Mouse (Mus musculus) hindbrain, embryonic 14.5 days (tissue): ENCODE measurements around the gene Nck1. TPM values are rescaled to one million over a fixed set of nuclear protein-coding genes. Genes with fewer than 3 reads are reported as not detected.

Source experiments
- ATAC-seq: fragments of 200-750 bp; cut with Nextera tagmentation; 2 replicates; pipeline ENCODE4 v1.8.0; 2017; ENCODE audit warnings: moderate number of reproducible peaks, mild to moderate bottlenecking, moderate TSS enrichment, moderate library complexity; ENCODE audit not compliant: low FRiP score
- DNase-seq: peaks from one replicate; pipeline ENCODE4 v3.0.0-alpha.2; 2015; ENCODE audit warnings: low spot score
- H3K27ac ChIP-seq: fragments of 300-500 bp; sonication (generic); 2 replicates; pipeline ENCODE4 v1.5.1; 2014; ENCODE audit warnings: mild to moderate bottlenecking, moderate library complexity
- H3K27me3 ChIP-seq: fragments of 300-500 bp; sonication (generic); 2 replicates; pipeline ENCODE4 v1.6.1; 2014; ENCODE audit warnings: mild to moderate bottlenecking, low read length, mixed read lengths; ENCODE audit not compliant: control insufficient read depth, insufficient read depth
- H3K36me3 ChIP-seq: fragments of 300-500 bp; sonication (generic); replicated peaks from 2 replicates; pipeline ENCODE4 v1.6.1; 2014; ENCODE audit not compliant: control insufficient read depth, insufficient read depth
- H3K4me1 ChIP-seq: fragments of 300-500 bp; sonication (generic); replicated peaks from 2 replicates; pipeline ENCODE4 v1.6.1; 2014; ENCODE audit warnings: antibody characterized with exemption, low read length, mixed read lengths; ENCODE audit not compliant: control insufficient read depth, insufficient read depth
- H3K4me2 ChIP-seq: fragments of 300-500 bp; sonication (generic); replicated peaks from 2 replicates; pipeline ENCODE4 v1.6.1; 2014; ENCODE audit warnings: mild to moderate bottlenecking, moderate library complexity
- H3K4me3 ChIP-seq: fragments of 300-500 bp; sonication (generic); replicated peaks from 2 replicates; pipeline ENCODE4 v1.5.1; 2014; ENCODE audit warnings: mild to moderate bottlenecking, low read length
- H3K9ac ChIP-seq: fragments of 300-500 bp; sonication (generic); 2 replicates; pipeline ENCODE4 v1.6.1; 2014
- H3K9me3 ChIP-seq: fragments of 300-500 bp; sonication (generic); 2 replicates; pipeline ENCODE4 v1.6.1; 2016; ENCODE audit warnings: low read length; ENCODE audit not compliant: control insufficient read depth
- WGBS: fragments of 180-500 bp; shearing (Covaris S2); extraction: QIAGEN DNeasy Blood & Tissue Kit; methylation state at CpG from one replicate; pipeline ENCODE4 v1.1.7; 2014; 5-methylcytosine and 5-hydroxymethylcytosine counted together
- polyA plus RNA-seq: library from polyadenylated mRNA; unstranded; fragments of >200 nt; fragmentation: Nextera tagmentation; extraction: Ambion mirVana; gene quantifications from 2 replicates; pipeline ENCODE4 v1.2.1, GENCODE M21; 2014

Nck1 gene
- polyA plus RNA-seq, 1 experiment from 2014 or later = 59.6 TPM

GRCm38 (mm10) chr9:100544948-100545714 is 803 bp downstream of the Nck1 start:
- peak overlapping the region; percentile 95 for H3K27ac ChIP-seq
- peaks cover 26% of the 10 kb centered on the region for H3K4me1 ChIP-seq
- H3K9me3 ChIP-seq = peaks cover 9% of the 10 kb centered on the region
- H3K36me3 ChIP-seq = no peaks in the 10 kb centered on the region
- no peaks in the 10 kb centered on the region for H3K27me3 ChIP-seq
- 1% methylated on average over 36 of the region's 38 CpGs for WGBS
- no peak for ATAC-seq
- H3K4me3 ChIP-seq = peak overlapping the region; percentile 98
- H3K4me2 ChIP-seq = peak overlapping the region; percentile 74
- no peak for DNase-seq
- peak overlapping the region; percentile 93 for H3K9ac ChIP-seq

DNA sequence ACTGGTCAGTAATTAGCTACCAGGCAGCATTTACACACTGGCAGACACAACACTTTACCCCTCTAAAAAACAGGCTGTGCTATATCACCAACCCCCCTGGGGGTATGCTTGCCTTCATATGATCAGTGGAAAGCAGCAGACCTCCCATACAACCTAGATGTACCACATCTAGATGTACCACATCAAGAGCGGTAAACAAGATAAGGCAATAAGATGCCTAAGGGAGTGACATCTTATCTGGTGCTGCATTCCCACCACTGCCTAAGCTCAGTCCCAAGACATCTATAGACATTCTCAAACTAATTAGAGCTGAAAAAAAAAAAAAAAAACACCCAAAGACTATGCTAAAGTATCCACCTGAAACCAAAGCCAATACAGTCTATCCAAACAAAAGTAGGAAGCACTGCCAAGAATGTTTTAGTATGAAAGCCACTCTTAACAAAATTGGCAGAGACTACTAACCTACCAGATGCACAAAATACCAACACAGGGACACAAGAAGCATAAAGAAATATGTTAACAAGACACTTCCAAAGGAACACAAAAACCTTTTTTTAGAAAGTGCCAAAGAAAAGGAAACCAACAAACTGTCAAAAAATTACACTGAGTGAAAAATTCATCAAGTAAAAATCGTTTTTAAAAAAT is 10.2 kb downstream of the Nck1 start:
- no peak for DNase-seq
- Histone ChIP-seq H3K9me3 (no peaks in the 10 kb centered on the region), H3K4me2 (no peak overlapping the region), H3K9ac (no peak overlapping the region), H3K4me3 (no peak overlapping the region), H3K27ac (no peak overlapping the region), H3K36me3 (no peaks in the 10 kb centered on the region), H3K4me1 (no peaks in the 10 kb centered on the region), H3K27me3 (no peaks in the 10 kb centered on the region)
- 91% methylated on average over 2 of the region's 2 CpGs for WGBS
- ATAC-seq = no peak

DNA sequence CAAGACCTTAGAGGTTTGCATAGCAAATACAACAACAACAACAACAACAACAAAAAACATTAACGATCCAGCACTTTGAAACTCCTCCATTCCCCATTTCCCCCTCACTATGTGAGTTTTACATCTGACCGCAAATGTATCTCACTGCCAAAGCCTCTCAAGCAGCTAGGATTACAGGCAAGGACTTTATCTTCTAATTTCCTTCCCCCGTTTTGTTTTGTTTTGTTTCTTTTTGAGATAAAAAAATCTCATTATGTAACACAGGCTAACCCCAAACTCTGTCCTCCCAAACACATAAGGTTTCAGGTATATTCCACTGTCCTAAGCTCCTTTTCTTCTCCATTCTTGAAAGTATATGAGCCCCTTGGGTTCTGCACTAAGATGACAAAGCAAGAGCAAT is 11.2 kb downstream of the Nck1 start:
- Histone ChIP-seq H3K27me3 (no peaks in the 10 kb centered on the region), H3K27ac (no peak overlapping the region), H3K36me3 (no peaks in the 10 kb centered on the region), H3K4me2 (no peak overlapping the region), H3K4me1 (no peaks in the 10 kb centered on the region), H3K9me3 (no peaks in the 10 kb centered on the region), H3K4me3 (no peak overlapping the region), H3K9ac (no peak overlapping the region)
- ATAC-seq = no peak
- DNase-seq = no peak
- 98% methylated on average over 3 of the region's 3 CpGs for WGBS

- WGBS = 85% methylated on average over 3 of the region's 3 CpGs
- Histone ChIP-seq H3K4me3 (no peak overlapping the region), H3K4me1 (no peaks in the 10 kb centered on the region), H3K9me3 (0 out of 2 replicates have a peak, but pooled peaks cover 4% of the 10 kb centered on the region), H3K27ac (no peak overlapping the region), H3K36me3 (no peaks in the 10 kb centered on the region), H3K9ac (no peak overlapping the region), H3K4me2 (no peak overlapping the region), H3K27me3 (no peaks in the 10 kb centered on the region)
- ATAC-seq (no peak), DNase-seq (no peak)
Measured at GRCm38 (mm10) chr9:100532847-100533505, 13.0 kb downstream of the Nck1 start.

DNA sequence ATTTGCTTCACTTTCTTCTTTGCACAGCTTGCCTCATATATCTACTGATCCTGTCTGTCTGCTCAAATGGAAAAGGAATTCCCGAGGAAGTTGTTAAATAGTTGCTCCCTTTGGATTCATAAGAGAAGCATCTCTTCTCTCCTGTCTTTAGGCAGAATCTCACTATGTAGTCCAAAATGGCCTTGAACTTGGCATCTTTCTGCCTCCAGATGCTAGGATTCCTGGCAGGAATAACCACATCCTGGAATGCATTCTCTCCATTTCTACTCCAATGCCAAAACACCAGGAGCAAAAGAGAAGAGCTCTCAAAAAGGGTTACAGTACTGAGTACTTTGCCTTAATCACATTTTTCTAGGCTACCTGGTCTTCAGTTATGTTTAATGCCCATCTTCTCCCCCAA is 14.6 kb downstream of the Nck1 start:
- 0 out of 2 replicates have a peak, but pooled peaks cover 4% of the 10 kb centered on the region for H3K9me3 ChIP-seq
- 73% methylated on average over 1 of the region's 1 CpGs for WGBS
- no peak overlapping the region for H3K27ac ChIP-seq
- ATAC-seq = no peak
- no peak overlapping the region for H3K9ac ChIP-seq
- no peaks in the 10 kb centered on the region for H3K4me1 ChIP-seq
- no peak overlapping the region for H3K4me3 ChIP-seq
- no peaks in the 10 kb centered on the region for H3K27me3 ChIP-seq
- H3K36me3 ChIP-seq = no peaks in the 10 kb centered on the region
- no peak for DNase-seq
- no peak overlapping the region for H3K4me2 ChIP-seq

GRCm38 (mm10) chr9:100525225-100525624 is 20.7 kb downstream of the Nck1 start:
- Histone ChIP-seq H3K27me3 (no peaks in the 10 kb centered on the region), H3K9me3 (0 out of 2 replicates have a peak, but pooled peaks cover 4% of the 10 kb centered on the region), H3K4me1 (no peaks in the 10 kb centered on the region), H3K4me3 (no peak overlapping the region), H3K27ac (no peak overlapping the region), H3K4me2 (no peak overlapping the region), H3K36me3 (no peaks in the 10 kb centered on the region), H3K9ac (no peak overlapping the region)
- 94% methylated on average over 2 of the region's 2 CpGs for WGBS
- no peak for DNase-seq
- ATAC-seq = no peak

DNA sequence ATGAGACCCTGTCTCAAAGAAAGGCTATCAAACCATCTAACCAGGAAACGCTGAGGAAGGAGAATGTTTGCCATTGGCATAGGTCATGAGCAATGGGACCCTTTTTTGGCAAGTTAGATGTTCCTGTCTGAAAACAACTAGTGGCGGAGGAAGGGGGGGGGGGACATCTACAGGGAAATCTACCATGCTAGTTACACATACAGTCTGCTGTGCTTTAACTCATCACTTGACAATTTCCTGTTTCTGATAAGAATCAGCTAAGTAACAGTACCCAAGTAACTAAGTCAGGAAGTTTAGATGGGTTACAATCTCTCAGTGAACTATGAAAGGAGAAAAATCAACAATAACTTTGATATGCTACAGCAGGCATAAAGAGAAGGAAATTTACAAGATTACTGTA is 23.9 kb downstream of the Nck1 start:
- no peak overlapping the region for H3K4me2 ChIP-seq
- no peaks in the 10 kb centered on the region for H3K36me3 ChIP-seq
- DNase-seq = no peak
- H3K4me3 ChIP-seq = no peak overlapping the region
- WGBS = 82% methylated on average over 2 of the region's 2 CpGs
- H3K27me3 ChIP-seq = no peaks in the 10 kb centered on the region
- no peaks in the 10 kb centered on the region for H3K4me1 ChIP-seq
- no peaks in the 10 kb centered on the region for H3K9me3 ChIP-seq
- no peak overlapping the region for H3K27ac ChIP-seq
- no peak for ATAC-seq
- H3K9ac ChIP-seq = no peak overlapping the region

GRCm38 (mm10) chr9:100520586-100520985 is 25.3 kb downstream of the Nck1 start:
- Histone ChIP-seq H3K36me3 (no peaks in the 10 kb centered on the region), H3K9me3 (no peaks in the 10 kb centered on the region), H3K4me2 (no peak overlapping the region), H3K4me1 (no peaks in the 10 kb centered on the region), H3K4me3 (no peak overlapping the region), H3K9ac (no peak overlapping the region), H3K27me3 (no peaks in the 10 kb centered on the region), H3K27ac (no peak overlapping the region)
- DNase-seq (peak; percentile 80), ATAC-seq (no peak)
- 2% methylated on average over 2 of the region's 2 CpGs for WGBS

- Histone ChIP-seq H3K9ac (no peak overlapping the region), H3K4me3 (no peak overlapping the region), H3K9me3 (no peaks in the 10 kb centered on the region), H3K4me1 (no peaks in the 10 kb centered on the region), H3K27me3 (no peaks in the 10 kb centered on the region), H3K27ac (no peak overlapping the region), H3K4me2 (no peak overlapping the region), H3K36me3 (no peaks in the 10 kb centered on the region)
- no peak for ATAC-seq
- 96% methylated on average over 3 of the region's 3 CpGs for WGBS
- DNase-seq = no peak
Measured at GRCm38 (mm10) chr9:100520012-100520411, 25.9 kb downstream of the Nck1 start.
